Mouse (Mus musculus) ES-Bruce4 (cell line): ENCODE results near the gene Slbp. TPM values are rescaled to one million over a fixed set of nuclear protein-coding genes. Genes with fewer than 3 reads are reported as not detected.

Experiments used
- H3K27ac ChIP-seq: 2 replicates; pipeline ENCODE4 v1.5.1; 2012; ENCODE audit warnings: low read length, inconsistent platforms; ENCODE audit not compliant: insufficient read depth
- H3K27me3 ChIP-seq: 2 replicates; pipeline ENCODE4 v1.6.1; 2012; ENCODE audit warnings: mild to moderate bottlenecking, low read length, inconsistent platforms; ENCODE audit not compliant: control insufficient read depth, poor library complexity, insufficient read depth, severe bottlenecking
- H3K36me3 ChIP-seq: 2 replicates; pipeline ENCODE4 v1.6.1; 2012; ENCODE audit warnings: inconsistent platforms, mild to moderate bottlenecking, low read length, moderate library complexity; ENCODE audit not compliant: control insufficient read depth, poor library complexity, insufficient read depth, severe bottlenecking
- H3K4me1 ChIP-seq: one replicate; pipeline ENCODE4 v1.8.1; 2011; ENCODE audit warnings: low read length; ENCODE audit not compliant: control insufficient read depth, insufficient read depth
- H3K4me3 ChIP-seq: 2 replicates; pipeline ENCODE4 v1.5.1; 2011; ENCODE audit warnings: low read depth, mild to moderate bottlenecking, low read length
- H3K9ac ChIP-seq: 2 replicates; pipeline ENCODE4 v1.6.1; 2012; ENCODE audit warnings: low read depth, mild to moderate bottlenecking, inconsistent platforms; ENCODE audit not compliant: poor library complexity, severe bottlenecking
- H3K9me3 ChIP-seq: replicated peaks from 2 replicates; pipeline ENCODE4 v1.6.1; 2012; ENCODE audit warnings: mild to moderate bottlenecking, low read length, inconsistent platforms; ENCODE audit not compliant: control insufficient read depth, poor library complexity, insufficient read depth, severe bottlenecking
- CTCF ChIP-seq: IDR thresholded peaks from one replicate; pipeline ENCODE4 v1.8.1; 2011; ENCODE audit warnings: low read depth, low read length
- EP300 ChIP-seq: IDR thresholded peaks from 2 replicates; pipeline ENCODE4 v1.6.1; 2011; ENCODE audit warnings: low read depth, low read length; ENCODE audit not compliant: insufficient read depth
- POLR2A ChIP-seq: IDR thresholded peaks from one replicate; pipeline ENCODE4 v1.8.1; 2011; ENCODE audit warnings: low read length; ENCODE audit not compliant: insufficient read depth
- polyA plus RNA-seq: library from polyadenylated mRNA; stranded (reverse); fragments of >200 nt; gene quantifications from 2 replicates; pipeline ENCODE4 v1.2.4, GENCODE M21; 2011; ENCODE audit warnings: low read depth; ENCODE audit not compliant: missing spikeins, insufficient read depth, insufficient read length

Slbp gene
- polyA plus RNA-seq, 1 experiment, result 121 TPM

DNA sequence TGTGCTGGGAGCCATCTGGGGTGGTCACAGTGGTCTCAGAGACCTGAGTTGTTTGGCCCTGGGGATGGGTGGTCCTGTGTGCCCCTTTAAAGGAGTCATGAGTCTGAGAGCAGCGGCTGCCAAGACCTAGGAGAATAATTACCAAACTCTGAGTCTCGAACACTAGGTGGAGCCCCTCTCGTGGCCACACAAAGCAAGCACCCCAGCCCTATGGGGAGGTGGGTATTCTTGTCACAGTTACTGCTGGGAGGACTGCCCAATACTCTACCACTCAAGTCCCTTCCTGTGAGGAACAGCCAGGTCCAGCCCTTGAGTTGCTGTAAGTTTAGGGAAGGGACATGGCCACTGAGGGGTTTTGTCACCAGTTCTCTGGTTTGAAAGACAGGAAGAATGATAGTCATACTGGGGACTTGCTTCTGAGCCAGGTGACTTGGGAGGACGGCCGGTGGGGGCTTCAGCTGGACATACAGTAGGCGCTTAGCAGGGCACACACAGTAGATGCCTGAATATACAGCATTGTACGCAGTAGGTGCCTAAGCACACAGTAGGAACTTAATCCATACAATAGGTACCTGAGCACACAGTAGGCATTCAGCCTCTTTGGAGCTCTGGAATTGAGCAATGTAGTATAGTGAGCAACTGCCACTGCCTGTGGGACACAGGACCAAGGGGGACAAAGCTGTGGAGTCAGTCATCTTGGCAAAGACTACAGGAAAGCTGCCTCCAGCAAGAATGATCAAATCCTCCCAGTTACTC is 31.7 kb upstream of the Slbp start:
- Histone ChIP-seq H3K27me3 (no peaks in the 10 kb centered on the region), H3K9ac (no peak overlapping the region), H3K27ac (no peak overlapping the region), H3K4me3 (no peak overlapping the region), H3K4me1 (no peaks in the 10 kb centered on the region), H3K36me3 (no peaks in the 10 kb centered on the region), H3K9me3 (no peaks in the 10 kb centered on the region)
- TF ChIP-seq POLR2A (no peak), EP300 (no peak), CTCF (peak; percentile 68)

DNA sequence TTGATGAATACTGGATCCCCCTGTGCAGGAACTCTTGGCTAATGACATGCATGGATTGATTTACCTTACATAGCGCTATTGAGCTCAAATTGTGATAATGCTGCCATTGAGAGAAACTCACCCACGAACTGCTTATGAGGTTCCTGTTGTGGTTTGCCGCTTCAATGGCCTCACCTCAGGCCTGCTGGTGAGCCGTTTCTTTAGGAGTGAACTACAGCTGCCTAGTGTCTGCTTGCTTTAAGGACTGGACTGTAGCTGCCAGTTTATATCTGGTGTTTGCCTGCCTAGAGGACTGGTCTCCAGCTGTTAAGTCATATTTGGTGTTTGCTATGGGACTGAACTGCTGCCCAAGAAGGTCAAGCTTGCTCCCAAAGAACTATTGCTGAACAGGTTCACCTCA is 30.6 kb upstream of the Slbp start:
- H3K27me3 ChIP-seq, result no peaks in the 10 kb centered on the region
- no peak overlapping the region for H3K27ac ChIP-seq
- no peaks in the 10 kb centered on the region for H3K9me3 ChIP-seq
- no peak for TF ChIP-seq POLR2A
- TF ChIP-seq CTCF, result no peak
- TF ChIP-seq EP300, result no peak
- H3K4me3 ChIP-seq, result no peak overlapping the region
- no peaks in the 10 kb centered on the region for H3K4me1 ChIP-seq
- H3K36me3 ChIP-seq, result no peaks in the 10 kb centered on the region
- no peak overlapping the region for H3K9ac ChIP-seq

DNA sequence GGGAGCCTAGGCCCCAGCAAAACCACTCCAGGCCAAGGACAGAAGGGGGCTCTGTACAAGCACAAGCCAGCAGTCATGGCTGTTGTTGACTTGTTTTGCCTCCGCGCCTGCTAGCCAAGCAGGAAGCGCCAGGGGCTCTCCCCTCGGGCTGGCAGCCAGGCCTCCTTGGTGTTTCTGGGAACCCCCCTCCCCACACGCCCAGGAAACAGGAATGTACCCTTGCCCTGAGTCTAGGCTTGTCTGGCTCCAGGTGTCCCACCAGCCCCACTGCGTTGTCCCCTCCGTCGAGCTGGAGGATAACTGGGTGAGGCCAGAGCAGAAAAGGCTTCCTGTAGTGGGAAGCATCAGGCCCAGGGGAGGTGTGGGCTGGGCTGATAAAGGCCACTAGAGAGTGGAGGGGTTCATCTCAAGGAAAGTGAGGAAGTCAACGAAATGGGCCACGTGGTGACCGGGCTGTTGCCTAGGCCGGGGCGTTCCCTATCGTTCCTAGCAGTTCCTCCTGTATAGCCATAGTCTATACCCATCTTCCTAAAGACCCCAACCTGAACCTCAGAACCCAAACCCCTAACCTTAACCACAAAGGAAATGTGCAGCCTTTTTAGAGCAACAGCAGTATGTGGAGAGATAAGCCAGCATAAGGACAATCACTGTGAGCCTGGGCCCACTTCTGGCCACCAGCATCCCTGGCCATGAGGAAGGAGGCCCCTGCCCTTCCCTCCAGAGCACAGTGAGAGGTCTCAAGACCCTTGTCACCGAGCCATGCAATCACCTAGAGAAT is 29.4 kb upstream of the Slbp start:
- Histone ChIP-seq H3K36me3 (no peaks in the 10 kb centered on the region), H3K4me3 (no peak overlapping the region), H3K27ac (no peak overlapping the region), H3K27me3 (no peaks in the 10 kb centered on the region), H3K9ac (no peak overlapping the region), H3K9me3 (no peaks in the 10 kb centered on the region), H3K4me1 (no peaks in the 10 kb centered on the region)
- TF ChIP-seq CTCF, result no peak
- TF ChIP-seq POLR2A, result no peak
- TF ChIP-seq EP300, result no peak

DNA sequence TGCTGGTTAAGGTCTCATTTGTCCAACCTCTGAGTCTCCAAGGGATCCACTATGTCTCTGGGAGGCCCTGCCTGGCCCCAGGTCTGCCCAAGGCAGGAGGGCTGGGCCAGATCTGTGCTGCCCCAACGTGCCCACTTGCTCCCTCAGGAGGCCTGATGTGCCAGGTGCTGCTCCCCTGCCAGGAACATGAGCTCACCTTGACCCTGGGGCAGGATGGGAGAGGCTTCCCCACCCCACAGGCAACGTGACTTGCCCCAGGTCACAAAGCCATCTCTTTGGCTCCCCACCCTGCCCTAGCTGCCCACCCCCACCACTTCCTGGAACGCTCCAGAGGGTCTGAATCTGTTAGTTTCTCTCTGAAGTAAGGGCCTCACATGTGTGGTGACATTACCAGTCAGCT is 28.7 kb upstream of the Slbp start:
- H3K4me1 ChIP-seq, result no peaks in the 10 kb centered on the region

DNA sequence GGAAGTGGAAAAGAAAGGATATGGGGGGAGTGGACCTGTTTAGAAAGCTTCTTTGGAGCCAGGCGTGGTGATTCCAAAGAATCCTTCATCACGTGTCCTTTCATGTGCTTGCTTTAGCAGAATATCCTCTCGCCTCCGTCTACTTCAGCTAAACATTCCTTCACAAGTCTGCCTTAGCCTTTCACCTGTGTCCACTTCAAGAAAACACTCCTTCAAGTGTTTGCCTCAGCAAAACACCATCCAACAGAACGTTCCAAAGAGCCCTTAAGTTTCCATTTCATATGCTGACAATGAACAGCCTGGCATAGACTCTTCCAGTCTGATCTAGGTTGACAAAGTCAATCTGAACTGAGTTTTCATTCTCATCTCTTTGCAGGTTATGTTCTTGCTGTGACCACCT is 25.9 kb upstream of the Slbp start:
- Histone ChIP-seq H3K4me3 (no peak overlapping the region), H3K27ac (no peak overlapping the region), H3K9ac (no peak overlapping the region), H3K36me3 (no peaks in the 10 kb centered on the region), H3K27me3 (no peaks in the 10 kb centered on the region), H3K9me3 (no peaks in the 10 kb centered on the region), H3K4me1 (no peaks in the 10 kb centered on the region)
- no peak for TF ChIP-seq EP300
- no peak for TF ChIP-seq POLR2A
- no peak for TF ChIP-seq CTCF

More for the DNA sequence above, 28.7 kb upstream of the Slbp start:
- Histone ChIP-seq H3K9ac (no peak overlapping the region), H3K4me3 (no peak overlapping the region), H3K36me3 (no peaks in the 10 kb centered on the region), H3K27ac (no peak overlapping the region), H3K9me3 (no peaks in the 10 kb centered on the region), H3K27me3 (no peaks in the 10 kb centered on the region)
- TF ChIP-seq CTCF (no peak), POLR2A (no peak), EP300 (peak; percentile 63; the same call in 1 of the 2 replicates)

DNA sequence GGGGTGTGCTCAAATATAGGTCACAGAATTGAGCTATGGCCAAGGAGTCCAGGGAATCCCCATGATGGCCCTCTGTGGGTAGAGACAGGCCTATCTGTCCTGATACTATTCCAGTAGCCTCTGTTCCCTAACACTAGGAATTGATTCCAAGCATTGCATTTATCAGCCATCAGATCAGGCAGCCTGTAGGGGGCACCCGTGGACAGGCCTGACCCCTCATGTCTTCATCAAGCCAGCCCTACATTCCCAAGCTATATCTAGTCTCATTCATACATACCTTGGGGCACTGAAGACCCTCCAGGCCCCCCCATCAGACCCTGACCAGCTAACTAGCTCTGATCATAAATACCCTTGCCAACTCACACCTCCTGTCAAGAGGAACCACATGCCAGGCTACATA is 23.6 kb upstream of the Slbp start:
- H3K9ac ChIP-seq, result no peak overlapping the region
- H3K27ac ChIP-seq, result no peak overlapping the region
- no peaks in the 10 kb centered on the region for H3K9me3 ChIP-seq
- H3K27me3 ChIP-seq, result no peaks in the 10 kb centered on the region
- H3K4me1 ChIP-seq, result no peaks in the 10 kb centered on the region
- no peak overlapping the region for H3K4me3 ChIP-seq
- TF ChIP-seq CTCF, result peak; percentile 84
- TF ChIP-seq EP300, result no peak
- H3K36me3 ChIP-seq, result peaks cover 11% of the 10 kb centered on the region
